Mouse (Mus musculus): ENCODE results near the gene Xpo4. TPM values are rescaled to one million over a fixed set of nuclear protein-coding genes. Genes with fewer than 3 reads are reported as not detected.

The Xpo4 gene
- total RNA-seq, 2 experiments from 2014 or later = 32.9 to 33.9 TPM

DNA sequence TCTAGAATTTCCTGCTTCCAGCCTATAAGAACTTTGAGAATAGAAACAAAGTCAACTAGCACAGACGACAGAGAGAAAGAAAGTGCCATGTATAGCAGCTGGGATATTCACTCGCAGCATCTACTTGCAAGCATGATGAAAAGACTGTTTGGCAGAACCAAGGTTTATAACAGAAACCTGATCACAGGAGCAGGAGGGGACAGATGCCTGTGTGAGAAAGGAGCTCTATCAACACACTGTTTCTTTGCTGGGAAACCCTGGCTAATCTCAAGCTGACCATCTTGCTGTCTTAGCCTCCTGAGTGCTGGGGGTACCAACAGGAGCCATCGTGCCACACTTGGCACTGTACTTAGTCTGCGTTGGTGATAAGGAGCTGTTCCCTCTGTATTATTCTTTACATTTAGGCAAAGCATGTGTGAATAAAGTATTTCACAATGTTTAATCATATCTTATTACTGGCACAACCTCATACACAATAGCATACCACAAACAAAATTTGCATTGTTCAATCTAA, 55.4 kb downstream of the Xpo4 start:
- DNase-seq = no peak

DNA sequence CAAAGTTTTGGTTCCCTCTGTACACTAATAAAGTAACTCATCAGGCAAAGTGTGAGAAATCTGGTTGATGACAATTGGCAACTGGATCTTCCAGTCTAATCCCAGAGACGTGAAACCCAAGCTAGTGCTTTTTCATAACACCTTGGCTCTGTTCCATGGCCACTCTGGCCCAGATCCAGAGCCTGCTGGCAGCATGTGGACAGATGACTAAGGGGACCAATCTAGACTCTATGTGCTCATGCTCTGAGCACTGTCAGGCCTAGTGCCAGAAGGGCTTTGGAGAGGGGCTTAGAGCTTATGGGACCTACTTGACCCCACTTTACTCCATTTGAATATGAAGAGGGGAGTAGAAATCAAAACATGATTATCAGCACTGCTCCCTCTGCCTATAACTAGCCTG, 57.7 kb downstream of the Xpo4 start:
- DNase-seq = peak; percentile 96 to 98

DNA sequence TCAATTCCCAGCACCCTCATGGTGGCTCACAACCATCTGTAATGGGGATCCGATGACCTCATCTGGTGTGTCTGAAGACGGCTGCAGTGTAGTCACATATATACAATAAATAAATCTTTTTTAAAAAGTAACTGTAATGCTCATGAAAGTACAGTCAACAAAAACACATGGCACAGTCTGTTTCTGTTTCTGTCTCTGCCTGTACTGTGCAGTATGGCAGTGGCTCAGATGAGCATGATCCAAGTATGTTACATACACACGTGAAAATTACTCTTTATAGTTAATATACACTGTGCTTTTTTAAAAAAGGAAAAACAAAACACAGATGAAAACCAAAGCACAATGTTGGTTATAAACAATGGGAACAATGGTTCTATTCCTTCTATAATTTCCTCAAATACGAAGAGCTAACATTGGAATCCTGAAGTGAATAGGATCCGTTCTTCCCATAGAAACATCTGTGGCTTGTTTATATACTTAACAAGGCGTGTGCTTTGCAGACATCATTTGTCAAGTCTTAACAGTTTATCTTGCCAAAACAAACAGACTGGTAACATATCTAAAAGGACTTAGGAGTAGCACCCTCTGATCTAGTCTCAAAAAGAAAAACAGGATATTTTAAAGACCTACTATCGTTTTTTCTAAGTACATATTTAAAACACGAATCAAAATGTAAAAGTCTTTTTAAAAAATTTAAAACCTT, 58.4 kb downstream of the Xpo4 start:
- DNase-seq = no peak

DNA sequence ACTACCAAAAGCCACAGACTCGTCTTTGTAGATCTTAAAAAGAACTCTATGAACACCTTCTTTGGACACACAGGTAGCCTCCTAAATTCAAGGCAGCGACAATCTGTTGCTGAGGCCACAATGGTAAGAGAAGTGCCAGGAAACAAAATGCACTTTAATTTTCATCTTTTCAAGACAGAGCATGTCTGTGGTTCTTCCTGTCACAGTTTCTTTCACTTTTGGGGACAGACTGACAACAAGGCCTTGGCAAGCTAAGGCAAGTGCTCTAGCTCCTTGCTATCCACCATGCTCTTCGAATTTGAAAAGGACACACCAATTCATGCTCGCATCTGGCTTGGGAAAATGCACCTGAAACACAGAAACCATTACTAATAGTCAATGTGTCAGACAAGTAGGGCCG, 72.0 kb downstream of the Xpo4 start:
- no peak for DNase-seq

DNA sequence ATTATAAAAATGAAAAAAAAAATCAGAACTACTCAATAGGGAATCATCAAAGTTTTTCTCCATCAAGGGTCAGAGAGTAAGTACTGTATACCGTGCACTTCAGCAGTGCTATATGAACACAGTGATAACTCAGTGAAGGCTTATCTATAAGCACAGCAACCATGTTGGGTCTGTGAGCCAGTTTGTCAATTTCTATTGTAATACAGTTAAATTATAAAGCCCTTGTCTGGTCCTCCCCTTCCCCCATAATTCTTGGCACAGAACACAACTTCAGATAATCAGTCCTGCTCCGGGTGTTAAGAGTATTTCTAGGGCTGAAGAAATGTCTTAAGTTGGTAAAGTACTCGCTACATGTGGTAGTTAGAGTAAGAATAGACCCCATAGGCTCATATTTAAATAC, 73.4 kb downstream of the Xpo4 start:
- no peak for DNase-seq

DNA sequence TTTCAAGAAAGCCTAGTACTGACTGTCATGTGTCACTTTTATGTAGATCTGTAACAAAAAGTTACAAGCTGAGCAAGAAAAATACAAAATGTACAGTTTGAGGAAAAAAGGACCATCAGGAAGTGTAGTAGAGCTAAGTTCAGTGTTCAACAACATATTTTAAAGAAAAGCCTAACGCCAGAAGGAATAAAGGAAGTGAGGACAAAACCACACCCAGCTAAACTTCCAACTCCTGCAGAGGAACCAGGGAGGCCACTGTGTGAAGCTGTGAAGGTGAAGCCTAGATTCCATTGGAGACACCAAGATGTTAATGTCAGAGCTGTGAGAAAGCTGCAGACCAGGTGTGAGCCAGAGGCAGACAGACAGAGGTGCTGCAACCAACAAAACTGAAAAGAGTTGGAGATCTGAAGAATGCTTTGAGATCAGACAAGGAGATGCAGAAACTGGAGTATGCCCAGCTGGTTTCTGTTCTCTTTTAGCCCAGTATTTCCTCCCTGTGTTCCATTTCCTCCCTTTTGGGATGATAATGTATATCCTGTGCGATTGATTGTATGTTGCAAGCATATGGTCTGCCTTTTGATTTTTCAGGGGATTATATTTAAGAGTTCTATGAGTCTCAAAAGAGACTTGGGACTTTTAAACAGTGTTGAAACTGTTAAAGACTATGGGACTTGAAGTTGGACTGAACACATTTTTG, 88.7 kb downstream of the Xpo4 start:
- DNase-seq = no peak

DNA sequence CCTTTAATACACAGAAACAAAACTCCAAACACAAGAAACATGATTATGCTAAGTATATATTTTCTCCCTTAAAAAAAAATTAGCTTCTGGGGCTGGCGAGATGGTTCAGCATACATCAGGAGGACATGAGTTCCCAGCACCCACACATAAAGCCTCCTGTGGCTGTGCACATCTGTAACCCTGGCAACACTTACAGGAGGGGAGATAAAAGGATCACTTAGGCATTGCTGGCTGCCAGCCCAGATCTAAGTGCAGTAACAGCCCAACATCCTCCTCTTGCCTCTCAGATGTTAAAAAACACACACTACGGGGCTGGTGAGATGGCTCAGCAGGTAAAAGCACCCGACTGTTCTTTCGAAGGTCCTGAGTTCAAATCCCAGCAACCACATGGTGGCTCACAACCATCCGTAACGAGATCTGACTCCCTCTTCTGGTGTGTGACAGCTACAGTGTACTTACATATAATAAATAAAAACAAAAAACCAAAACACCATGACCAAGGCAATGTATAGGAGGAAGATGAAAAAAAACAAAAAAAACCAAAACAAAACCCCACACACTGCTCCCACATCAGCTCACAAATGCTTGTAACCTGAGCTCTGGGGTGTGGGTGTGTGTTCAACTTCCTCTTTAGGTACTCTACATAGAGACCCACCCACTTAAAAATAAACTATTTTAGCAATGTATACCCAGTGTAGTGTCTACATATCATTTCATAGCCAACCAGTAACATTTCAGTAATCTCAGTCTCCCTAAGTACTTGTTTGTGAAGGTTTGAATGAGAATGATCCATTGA, 90.2 kb downstream of the Xpo4 start:
- no peak for DNase-seq

DNA sequence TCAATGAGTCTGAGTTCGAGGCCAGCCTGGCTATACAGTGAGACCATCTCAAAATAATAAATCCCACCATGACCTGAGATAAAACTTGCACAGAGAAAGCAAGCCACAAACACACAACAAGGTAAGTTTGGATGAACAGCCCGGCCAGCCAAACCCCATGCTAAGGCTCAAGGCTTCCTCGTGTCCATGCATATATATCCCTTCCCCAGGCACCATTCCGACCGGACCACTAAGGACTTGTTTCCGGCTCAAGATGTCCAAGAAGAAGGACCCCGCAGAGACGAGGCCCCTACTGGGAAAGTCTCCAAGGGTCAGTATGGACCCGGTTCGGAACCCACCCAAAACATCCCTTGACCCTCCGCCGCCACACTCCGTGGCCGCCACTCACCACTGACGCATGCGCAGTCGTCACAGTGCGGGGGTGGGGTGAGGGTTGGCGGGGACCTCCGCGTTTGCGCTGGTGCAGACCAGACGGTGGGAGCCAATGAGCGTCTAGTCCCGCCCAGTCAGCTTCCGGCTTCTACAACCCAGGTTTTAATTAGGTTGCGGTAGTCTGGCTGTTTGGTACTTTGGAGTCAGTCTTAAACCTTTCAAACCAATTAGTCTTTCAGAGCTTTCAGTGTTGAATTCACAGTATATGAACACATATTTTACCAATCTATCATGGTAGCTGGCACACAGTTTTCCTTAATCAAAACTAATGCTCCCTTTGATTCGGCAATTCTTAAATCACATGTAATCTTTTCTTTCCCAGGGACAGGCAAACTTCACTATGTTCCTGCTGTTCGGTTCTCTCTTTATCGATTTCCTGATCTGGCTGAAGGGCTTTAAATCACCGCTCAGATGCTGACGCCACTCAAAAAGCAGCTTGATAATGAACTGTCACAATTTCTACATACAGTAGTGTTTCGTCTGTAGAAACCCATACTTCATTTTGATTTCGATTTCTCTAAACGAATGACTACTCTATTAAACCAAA, 93.8 kb downstream of the Xpo4 start, which contains the start of gene Eef1akmt1:
TSS of gene Eef1akmt1 (minus strand) at position 458 of the 979 bp plus-strand sequence.
- DNase-seq = peak; percentile 98 to 99

DNA sequence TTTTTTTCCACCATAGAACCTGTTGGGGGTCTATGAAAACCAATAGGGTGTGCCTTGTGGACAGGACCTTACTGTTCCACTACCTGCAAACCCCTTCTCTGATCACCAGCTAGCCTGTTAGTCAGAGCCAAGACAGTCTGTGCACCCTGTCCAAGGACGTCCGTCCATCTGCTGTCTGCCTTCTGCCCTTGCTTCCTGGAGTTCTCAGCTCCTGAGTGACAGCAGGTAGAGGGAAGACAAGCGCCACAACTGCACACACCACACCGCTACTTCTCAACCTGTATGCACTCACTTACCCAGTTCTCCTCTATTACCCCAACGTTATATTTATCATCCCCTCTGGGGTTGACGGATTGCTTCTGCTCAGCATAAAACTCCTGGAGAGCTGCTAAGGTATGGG, 99.6 kb downstream of the Xpo4 start:
- no peak for DNase-seq

DNA sequence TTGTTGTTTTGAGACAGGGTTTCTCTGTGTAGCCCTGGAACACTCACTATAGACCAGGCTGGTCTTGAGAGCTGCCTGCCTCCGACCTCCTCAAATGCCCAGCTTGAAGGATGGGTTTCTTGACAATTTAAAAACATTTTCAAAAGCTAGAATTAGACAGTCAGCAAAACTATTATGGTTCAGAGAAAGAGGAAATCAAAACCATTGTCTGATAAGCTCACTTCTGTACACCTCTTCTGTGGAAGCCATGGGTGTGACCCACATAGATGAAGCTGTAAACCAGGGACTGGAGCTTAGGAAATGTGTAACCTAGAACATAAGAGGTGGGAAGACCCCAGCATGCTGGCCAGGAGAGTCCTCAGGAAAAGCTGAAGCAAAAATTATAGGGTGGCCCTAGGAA, 108.3 kb downstream of the Xpo4 start:
- no peak for DNase-seq

DNA sequence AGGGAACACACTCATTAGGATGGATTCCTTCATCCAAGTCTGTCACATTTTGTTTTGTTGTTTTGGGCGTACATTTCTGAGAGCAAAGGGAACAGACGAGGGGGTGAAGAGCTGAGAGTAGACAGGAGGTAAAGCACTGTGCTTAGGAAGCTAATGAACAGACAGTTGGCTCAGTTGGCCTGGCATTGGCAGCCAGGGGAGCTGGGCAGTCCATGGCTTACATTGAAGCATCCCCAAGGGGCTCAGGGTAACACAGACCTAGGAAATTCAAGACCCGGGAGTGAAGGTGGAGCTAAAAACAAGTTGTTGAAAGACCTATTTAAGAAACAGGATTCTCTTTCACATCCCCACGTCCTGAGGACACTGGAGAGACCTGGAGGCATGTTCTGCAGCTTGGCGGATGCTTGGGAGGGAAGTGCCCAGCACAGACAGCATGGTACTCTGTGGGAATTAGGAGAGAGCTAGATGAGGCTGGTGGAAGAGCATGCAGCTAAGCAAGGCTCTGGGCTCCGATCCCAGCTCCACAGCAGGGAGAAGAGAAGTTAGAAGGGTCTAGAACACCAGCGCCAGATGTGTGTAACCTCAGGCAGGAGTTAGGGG, 109.7 kb downstream of the Xpo4 start:
- no peak for DNase-seq

DNA sequence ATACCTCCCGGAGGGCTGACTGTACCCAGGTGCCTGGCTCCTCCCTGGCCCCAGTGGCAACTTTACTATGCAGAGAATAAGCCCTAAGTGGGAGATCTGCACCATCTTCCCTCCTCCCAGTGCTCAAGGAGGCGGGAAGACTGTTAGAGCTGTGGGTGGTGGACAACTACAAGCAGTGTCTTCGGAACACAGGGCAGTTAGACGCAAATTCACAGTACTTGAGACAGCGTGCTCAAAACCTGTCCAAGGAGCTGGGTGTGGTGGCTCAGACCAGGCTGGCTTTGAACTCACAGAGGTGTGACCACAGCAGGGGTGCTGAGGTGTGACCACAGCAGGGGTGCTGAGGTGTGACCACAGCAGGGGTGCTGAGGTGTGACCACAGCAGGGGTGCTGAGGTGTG, 110.8 kb downstream of the Xpo4 start:
- no peak for DNase-seq

DNA sequence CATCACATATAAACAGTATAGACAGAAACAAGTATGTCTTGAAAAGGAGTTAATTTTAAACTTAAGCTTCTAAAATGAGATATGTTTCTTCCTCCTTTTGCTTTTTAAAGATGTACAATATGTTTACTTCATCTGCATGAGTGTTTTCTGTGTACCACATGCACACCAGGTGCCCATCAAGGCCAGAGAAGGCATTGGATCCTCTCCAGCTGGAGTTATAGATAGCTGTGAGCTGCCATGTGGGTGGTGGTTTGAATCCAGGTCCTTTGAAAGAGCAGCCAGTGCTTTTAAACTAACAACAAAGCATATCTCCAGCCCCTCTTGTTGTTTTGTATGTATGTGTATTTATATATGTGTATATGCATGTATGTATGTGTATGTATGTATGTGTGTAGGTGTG, 112.3 kb downstream of the Xpo4 start:
- no peak for DNase-seq

DNA sequence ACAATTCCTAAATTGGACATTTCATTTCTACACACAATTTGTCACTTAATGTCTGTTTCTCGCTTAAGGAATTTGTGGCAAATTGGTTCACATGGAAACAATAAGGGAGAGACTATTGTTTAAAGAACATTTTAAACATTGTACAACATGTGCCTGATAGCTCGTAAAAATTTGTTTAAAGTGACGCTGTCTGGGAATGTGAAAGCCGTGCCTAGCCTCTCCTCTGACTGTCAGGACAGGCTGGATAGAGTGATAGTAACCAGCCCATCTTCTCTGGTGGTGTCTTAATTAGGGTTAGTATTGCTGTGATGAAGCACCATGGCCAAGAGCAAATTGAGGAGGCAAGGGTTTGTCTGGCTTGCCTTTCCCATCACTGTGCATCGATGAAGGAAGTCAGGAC, 118.2 kb downstream of the Xpo4 start:
- no peak for DNase-seq

DNA sequence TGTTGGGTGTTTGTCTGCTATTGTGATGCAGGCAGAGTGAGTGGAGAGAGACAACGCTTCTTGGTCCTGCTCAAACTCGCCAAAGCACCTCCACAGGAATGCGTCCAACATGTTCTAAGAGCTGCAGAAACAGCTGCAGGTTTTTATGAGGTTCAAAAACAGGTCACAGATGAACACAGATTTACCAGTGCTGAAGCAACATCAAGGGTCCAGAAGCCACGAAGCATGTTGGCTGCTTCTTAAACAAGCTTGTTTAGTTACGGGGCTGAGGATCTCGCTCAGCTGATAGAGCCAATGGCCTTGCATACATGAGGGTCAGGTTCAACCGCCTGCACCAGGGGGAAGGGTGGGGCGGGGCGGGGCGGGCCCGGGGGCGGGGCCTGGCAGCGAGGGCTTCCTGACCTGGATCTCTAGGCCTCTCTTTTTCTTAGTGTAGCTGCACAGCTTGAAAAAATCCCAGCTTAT, 118.6 kb downstream of the Xpo4 start:
- DNase-seq = no peak

DNA sequence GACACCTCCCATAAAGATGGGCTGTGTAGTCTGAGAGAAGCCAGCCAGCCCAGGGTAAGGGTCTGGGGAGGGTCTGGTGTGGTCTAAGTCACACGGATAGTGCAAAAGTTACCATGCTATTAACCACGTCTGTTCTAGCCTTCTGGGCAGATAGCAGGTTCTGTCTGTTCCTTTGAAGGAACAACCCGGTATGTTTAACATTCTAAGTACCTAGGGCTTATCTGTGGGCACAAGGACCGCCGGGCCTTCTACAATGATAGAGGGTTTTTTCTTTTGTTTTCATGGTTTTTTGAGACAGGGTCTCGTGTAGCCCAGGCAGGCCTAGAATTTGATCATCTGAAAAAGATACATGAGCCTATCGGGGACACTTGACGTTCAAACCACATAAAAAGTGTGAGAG, 119.1 kb downstream of the Xpo4 start:
- DNase-seq = no peak

DNA sequence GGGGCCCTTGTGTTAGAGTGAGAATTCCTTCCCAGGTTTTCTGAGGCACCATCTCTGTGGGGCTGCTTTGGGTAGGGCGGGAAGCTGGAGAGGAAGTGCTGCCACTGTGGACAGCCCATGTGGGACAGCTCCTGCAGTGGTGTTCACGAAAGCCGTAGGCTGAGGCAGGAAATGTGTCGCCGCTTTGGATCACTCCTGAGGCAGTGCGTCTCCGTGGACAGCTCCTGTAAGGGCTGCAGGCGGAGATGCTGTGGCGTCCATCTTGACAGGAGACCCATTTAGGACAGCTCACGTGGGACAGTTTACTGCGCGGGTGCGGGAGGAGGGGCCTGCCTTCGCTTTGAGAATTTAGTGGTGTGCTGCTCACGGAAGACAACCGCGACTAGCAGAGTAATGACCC, 119.7 kb downstream of the Xpo4 start:
- no peak for DNase-seq

DNA sequence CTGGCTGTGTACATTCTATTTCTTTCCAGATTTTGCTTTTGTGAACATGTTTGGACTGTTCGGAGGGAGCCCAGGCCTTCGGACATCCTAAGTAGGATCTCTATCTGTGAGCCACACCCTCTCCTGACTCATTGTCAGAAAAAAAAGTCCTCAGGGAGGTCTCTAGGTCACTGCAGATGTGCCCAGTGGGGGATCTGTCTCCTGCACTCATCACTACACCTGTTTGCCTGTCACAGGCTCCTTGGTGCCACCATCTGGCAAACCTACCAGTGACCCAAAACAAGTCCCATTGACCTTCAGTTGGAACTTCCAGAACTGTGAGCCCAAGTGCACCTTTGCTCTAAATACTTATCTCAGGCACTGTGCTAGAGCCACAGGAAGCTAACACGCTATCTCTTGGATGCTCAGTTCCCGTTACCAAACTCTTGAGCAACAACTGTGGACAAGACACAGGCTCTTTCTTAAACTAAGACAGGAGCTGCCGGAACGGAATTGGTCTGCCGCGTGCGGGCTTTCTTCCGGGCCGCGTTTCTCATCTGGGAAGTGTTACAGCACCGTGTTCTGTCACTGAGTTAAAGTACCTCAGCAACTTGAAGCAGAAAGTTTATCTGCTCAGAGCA, 121.7 kb downstream of the Xpo4 start:
- DNase-seq = no peak

DNA sequence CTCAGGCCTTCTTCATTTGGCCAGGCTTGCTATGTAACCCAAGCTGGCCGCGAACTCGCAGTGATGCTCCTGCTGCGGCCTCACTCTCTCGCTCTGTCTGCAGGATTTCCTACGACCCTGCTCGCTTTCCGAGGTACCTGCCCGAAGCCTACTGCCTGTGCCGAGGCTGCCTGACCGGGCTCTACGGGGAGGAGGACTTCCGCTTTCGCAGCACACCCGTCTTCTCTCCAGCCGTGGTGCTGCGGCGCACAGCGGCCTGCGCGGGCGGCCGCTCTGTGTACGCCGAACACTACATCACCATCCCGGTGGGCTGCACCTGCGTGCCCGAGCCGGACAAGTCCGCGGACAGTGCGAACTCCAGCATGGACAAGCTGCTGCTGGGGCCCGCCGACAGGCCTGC, 123.0 kb downstream of the Xpo4 start:
- no peak for DNase-seq

DNA sequence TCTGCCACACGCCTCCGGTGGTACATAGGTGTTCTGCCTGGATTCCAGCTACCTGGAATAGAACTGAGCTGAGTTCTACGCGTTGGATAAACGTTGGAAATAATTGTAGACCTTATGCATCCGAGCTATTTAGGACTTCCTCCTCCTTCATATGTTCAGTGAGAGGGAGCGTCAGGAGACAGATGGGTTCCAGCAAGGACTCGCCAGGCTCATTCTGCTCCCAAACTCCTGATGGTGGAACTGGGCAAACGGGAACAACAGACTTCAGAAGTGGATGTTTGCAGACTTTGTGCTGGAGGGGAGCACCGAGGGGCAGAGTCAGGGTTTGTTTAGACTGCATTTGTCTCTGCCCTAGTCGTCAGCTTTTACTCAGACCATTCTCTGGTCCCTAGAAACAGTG, 124.5 kb downstream of the Xpo4 start:
- DNase-seq = no peak
